Mouse (Mus musculus): ENCODE data around the gene Rrp9. TPM values are rescaled to one million over a fixed set of nuclear protein-coding genes. Genes with fewer than 3 reads are reported as not detected.

The Rrp9 gene
- polyA plus RNA-seq, 1 experiment, result 18.3 TPM

GRCm38 (mm10) chr9:106456325-106457162 lies 19.2 kb upstream of the Rrp9 start:
- H3K27ac ChIP-seq (ENCODE audit: insufficient read depth, low read depth, low read length), result no peak overlapping the region

GRCm38 (mm10) chr9:106457163-106457559 lies 18.6 kb upstream of the Rrp9 start:
- no peaks in the 10 kb centered on the region for H3K36me3 ChIP-seq (ENCODE audit: control insufficient read depth, insufficient read depth, low read length)
- H3K4me1 ChIP-seq (ENCODE audit: control insufficient read depth, insufficient read depth, insufficient read length, low read length), result peaks cover 8% of the 10 kb centered on the region
- no peaks in the 10 kb centered on the region for H3K27me3 ChIP-seq (ENCODE audit: control insufficient read depth, insufficient read depth, low read length)
- 77% methylated on average over 9 of the region's 9 CpGs for WGBS
- TF ChIP-seq POLR2A (IDR thresholded peaks at IDR 0.05; ENCODE audit: low read depth, low read length), result no peak
- TF ChIP-seq CTCF (IDR thresholded peaks at IDR 0.05; ENCODE audit: extremely low read depth, insufficient read length, insufficient replicate concordance, low read depth, low read length), result no peak
- no peak overlapping the region for H3K27ac ChIP-seq (ENCODE audit: insufficient read depth, low read depth, low read length)
- no peak overlapping the region for H3K4me3 ChIP-seq (ENCODE audit: low read depth, low read length)

More at GRCm38 (mm10) chr9:106456325-106457162, 19.2 kb upstream of the Rrp9 start:
- TF ChIP-seq CTCF (IDR thresholded peaks at IDR 0.05; ENCODE audit: extremely low read depth, insufficient read length, insufficient replicate concordance, low read depth, low read length), result no peak
- no peak for TF ChIP-seq POLR2A (IDR thresholded peaks at IDR 0.05; ENCODE audit: low read depth, low read length)
- H3K4me3 ChIP-seq (ENCODE audit: low read depth, low read length), result no peak overlapping the region
- no peaks in the 10 kb centered on the region for H3K27me3 ChIP-seq (ENCODE audit: control insufficient read depth, insufficient read depth, low read length)
- H3K36me3 ChIP-seq (ENCODE audit: control insufficient read depth, insufficient read depth, low read length), result no peaks in the 10 kb centered on the region
- 78% methylated on average over 15 of the region's 15 CpGs for WGBS
- H3K4me1 ChIP-seq (ENCODE audit: control insufficient read depth, insufficient read depth, insufficient read length, low read length), result peaks cover 8% of the 10 kb centered on the region

DNA sequence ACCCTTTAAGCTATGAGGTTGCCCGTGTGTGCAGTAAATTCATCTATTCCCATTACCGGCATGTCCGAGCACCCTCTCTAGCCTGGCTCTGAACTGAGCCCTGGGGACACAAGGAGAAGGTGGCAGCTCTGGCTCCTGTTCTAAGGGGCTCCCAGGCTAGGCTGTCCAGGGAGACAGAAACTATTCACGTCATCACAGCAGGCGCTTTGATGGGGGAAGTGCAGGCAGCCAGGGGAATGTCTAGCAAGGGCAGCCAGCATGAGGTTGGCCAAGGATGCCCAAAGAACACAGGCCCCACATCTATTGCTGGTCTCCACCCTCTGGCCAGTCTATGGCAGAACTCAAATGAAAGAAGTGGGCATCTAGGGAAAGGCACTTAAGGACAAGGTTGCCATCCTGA lies 17.8 kb upstream of the Rrp9 start:
- WGBS, result 88% methylated on average over 5 of the region's 5 CpGs
- H3K4me3 ChIP-seq (ENCODE audit: low read depth, low read length), result no peak overlapping the region

GRCm38 (mm10) chr9:106459946-106460345 lies 15.8 kb upstream of the Rrp9 start:
- H3K4me1 ChIP-seq (ENCODE audit: control insufficient read depth, insufficient read depth, insufficient read length, low read length), result no peaks in the 10 kb centered on the region; the same call in 1 of the 2 replicates
- no peak overlapping the region for H3K4me3 ChIP-seq (ENCODE audit: low read depth, low read length)
- H3K27ac ChIP-seq (ENCODE audit: insufficient read depth, low read depth, low read length), result no peak overlapping the region
- no peaks in the 10 kb centered on the region for H3K36me3 ChIP-seq (ENCODE audit: control insufficient read depth, insufficient read depth, low read length)
- WGBS, result 64% methylated on average over 15 of the region's 15 CpGs
- no peak for TF ChIP-seq POLR2A (IDR thresholded peaks at IDR 0.05; ENCODE audit: low read depth, low read length)
- no peak for TF ChIP-seq CTCF (IDR thresholded peaks at IDR 0.05; ENCODE audit: extremely low read depth, insufficient read length, insufficient replicate concordance, low read depth, low read length)
- peaks cover 10% of the 10 kb centered on the region for H3K27me3 ChIP-seq (ENCODE audit: control insufficient read depth, insufficient read depth, low read length)

More for the DNA sequence above, 17.8 kb upstream of the Rrp9 start:
- Histone ChIP-seq H3K4me1 (ENCODE audit: control insufficient read depth, insufficient read depth, insufficient read length, low read length) (peaks cover 8% of the 10 kb centered on the region), H3K27me3 (ENCODE audit: control insufficient read depth, insufficient read depth, low read length) (no peaks in the 10 kb centered on the region), H3K27ac (ENCODE audit: insufficient read depth, low read depth, low read length) (no peak overlapping the region), H3K36me3 (ENCODE audit: control insufficient read depth, insufficient read depth, low read length) (no peaks in the 10 kb centered on the region)
- no peak for TF ChIP-seq CTCF (IDR thresholded peaks at IDR 0.05; ENCODE audit: extremely low read depth, insufficient read length, insufficient replicate concordance, low read depth, low read length)

DNA sequence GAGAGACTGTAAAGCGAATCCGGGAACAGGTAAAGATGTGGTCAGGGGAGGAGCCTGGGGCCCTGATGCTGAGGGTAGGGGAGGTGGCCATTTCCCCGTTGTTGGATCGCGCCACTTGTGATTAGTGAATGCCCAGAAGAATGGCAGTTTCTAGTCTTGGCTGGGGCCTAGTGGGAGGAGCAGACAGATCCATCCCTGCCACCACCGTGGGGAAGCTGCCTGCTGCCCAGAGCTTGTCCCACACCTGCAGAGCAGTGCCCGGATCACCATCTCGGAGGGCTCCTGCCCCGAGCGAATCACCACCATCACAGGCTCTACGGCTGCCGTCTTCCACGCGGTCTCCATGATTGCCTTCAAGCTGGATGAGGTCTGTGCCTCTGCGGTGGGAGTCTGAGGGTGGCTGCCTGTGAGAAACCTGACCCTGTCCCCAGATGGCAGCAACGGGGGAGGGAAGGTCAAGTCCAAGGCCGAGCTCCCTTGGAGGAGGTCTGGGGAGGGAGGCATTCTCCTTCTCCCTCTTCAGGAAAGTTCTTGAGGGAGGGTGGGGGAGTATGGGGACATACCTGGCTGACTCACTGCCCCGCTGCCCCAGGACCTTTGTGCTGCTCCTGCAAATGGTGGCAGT lies 15.2 kb upstream of the Rrp9 start:
- Histone ChIP-seq H3K4me3 (ENCODE audit: low read depth, low read length) (no peak overlapping the region), H3K4me1 (ENCODE audit: control insufficient read depth, insufficient read depth, insufficient read length, low read length) (no peaks in the 10 kb centered on the region; the same call in 1 of the 2 replicates), H3K36me3 (ENCODE audit: control insufficient read depth, insufficient read depth, low read length) (no peaks in the 10 kb centered on the region), H3K27me3 (ENCODE audit: control insufficient read depth, insufficient read depth, low read length) (peaks cover 12% of the 10 kb centered on the region), H3K27ac (ENCODE audit: insufficient read depth, low read depth, low read length) (no peak overlapping the region)
- WGBS, result 81% methylated on average over 18 of the region's 18 CpGs
- TF ChIP-seq CTCF (IDR thresholded peaks at IDR 0.05; ENCODE audit: extremely low read depth, insufficient read length, insufficient replicate concordance, low read depth, low read length), result no peak
- no peak for TF ChIP-seq POLR2A (IDR thresholded peaks at IDR 0.05; ENCODE audit: low read depth, low read length)

- TF ChIP-seq CTCF (IDR thresholded peaks at IDR 0.05; ENCODE audit: extremely low read depth, insufficient read length, insufficient replicate concordance, low read depth, low read length), result no peak
- no peak for TF ChIP-seq POLR2A (IDR thresholded peaks at IDR 0.05; ENCODE audit: low read depth, low read length)
- no peak overlapping the region for H3K27ac ChIP-seq (ENCODE audit: insufficient read depth, low read depth, low read length)
- H3K4me3 ChIP-seq (ENCODE audit: low read depth, low read length), result no peak overlapping the region
- peaks cover 12% of the 10 kb centered on the region for H3K27me3 ChIP-seq (ENCODE audit: control insufficient read depth, insufficient read depth, low read length)
- 91% methylated on average over 9 of the region's 9 CpGs for WGBS
- H3K36me3 ChIP-seq (ENCODE audit: control insufficient read depth, insufficient read depth, low read length), result no peaks in the 10 kb centered on the region
- no peaks in the 10 kb centered on the region; the same call in 1 of the 2 replicates for H3K4me1 ChIP-seq (ENCODE audit: control insufficient read depth, insufficient read depth, insufficient read length, low read length)
Observed at GRCm38 (mm10) chr9:106461026-106461415, 14.7 kb upstream of the Rrp9 start.

Measured in small intestine, adult 2 months (tissue).